Mouse (Mus musculus) embryonic facial prominence, embryonic 14.5 days (tissue): ENCODE measurements around the gene Inf2. TPM values are rescaled to one million over a fixed set of nuclear protein-coding genes. Genes with fewer than 3 reads are reported as not detected.

Experiments used
- ATAC-seq: fragments of 200-750 bp; cut with Nextera tagmentation; 2 replicates; pipeline ENCODE4 v1.8.0; 2017; ENCODE audit warnings: low read depth, moderate number of reproducible peaks, moderate TSS enrichment
- DNase-seq: peaks from one replicate; pipeline ENCODE4 v3.0.0-alpha.2; 2015; ENCODE audit warnings: low spot score
- H3K27ac ChIP-seq: fragments of 300-500 bp; sonication (generic); replicated peaks from 2 replicates; pipeline ENCODE4 v1.5.1; 2014; ENCODE audit warnings: low read depth, mild to moderate bottlenecking, low read length, moderate library complexity
- H3K27me3 ChIP-seq: fragments of 300-500 bp; sonication (generic); replicated peaks from 2 replicates; pipeline ENCODE4 v1.6.1; 2014; ENCODE audit warnings: low read length; ENCODE audit not compliant: control insufficient read depth, insufficient read depth
- H3K36me3 ChIP-seq: fragments of 300-500 bp; sonication (generic); 2 replicates; pipeline ENCODE4 v1.6.1; 2014; ENCODE audit warnings: low read length, mixed read lengths; ENCODE audit not compliant: control insufficient read depth, insufficient read depth
- H3K4me1 ChIP-seq: fragments of 300-500 bp; sonication (generic); 2 replicates; pipeline ENCODE4 v1.6.1; 2014; ENCODE audit warnings: antibody characterized with exemption, low read length; ENCODE audit not compliant: control insufficient read depth, insufficient read depth
- H3K4me2 ChIP-seq: fragments of 300-500 bp; sonication (generic); 2 replicates; pipeline ENCODE4 v1.6.1; 2014; ENCODE audit warnings: low read depth, mild to moderate bottlenecking, low read length, moderate library complexity, mixed read lengths
- H3K4me3 ChIP-seq: fragments of 300-500 bp; sonication (generic); 2 replicates; pipeline ENCODE4 v1.5.1; 2014; ENCODE audit warnings: low read depth, mild to moderate bottlenecking, low read length
- H3K9ac ChIP-seq: fragments of 300-500 bp; sonication (generic); 2 replicates; pipeline ENCODE4 v1.6.1; 2014; ENCODE audit warnings: low read depth, mild to moderate bottlenecking, low read length, moderate library complexity, mixed read lengths
- H3K9me3 ChIP-seq: fragments of 300-500 bp; sonication (generic); 2 replicates; pipeline ENCODE4 v1.6.1; 2016; ENCODE audit warnings: low read length; ENCODE audit not compliant: control insufficient read depth
- WGBS: fragments of 180-500 bp; shearing (Covaris S2); extraction: QIAGEN DNeasy Blood & Tissue Kit; methylation state at CpG from one replicate; pipeline ENCODE4 v1.1.7; 2014; 5-methylcytosine and 5-hydroxymethylcytosine counted together
- polyA plus RNA-seq: library from polyadenylated mRNA; unstranded; fragments of >200 nt; fragmentation: Nextera tagmentation; extraction: Ambion mirVana; gene quantifications from 2 replicates; pipeline ENCODE4 v1.2.1, GENCODE M21; 2014

Gene Inf2
- polyA plus RNA-seq, 1 experiment from 2014 or later: 8.1 TPM

DNA sequence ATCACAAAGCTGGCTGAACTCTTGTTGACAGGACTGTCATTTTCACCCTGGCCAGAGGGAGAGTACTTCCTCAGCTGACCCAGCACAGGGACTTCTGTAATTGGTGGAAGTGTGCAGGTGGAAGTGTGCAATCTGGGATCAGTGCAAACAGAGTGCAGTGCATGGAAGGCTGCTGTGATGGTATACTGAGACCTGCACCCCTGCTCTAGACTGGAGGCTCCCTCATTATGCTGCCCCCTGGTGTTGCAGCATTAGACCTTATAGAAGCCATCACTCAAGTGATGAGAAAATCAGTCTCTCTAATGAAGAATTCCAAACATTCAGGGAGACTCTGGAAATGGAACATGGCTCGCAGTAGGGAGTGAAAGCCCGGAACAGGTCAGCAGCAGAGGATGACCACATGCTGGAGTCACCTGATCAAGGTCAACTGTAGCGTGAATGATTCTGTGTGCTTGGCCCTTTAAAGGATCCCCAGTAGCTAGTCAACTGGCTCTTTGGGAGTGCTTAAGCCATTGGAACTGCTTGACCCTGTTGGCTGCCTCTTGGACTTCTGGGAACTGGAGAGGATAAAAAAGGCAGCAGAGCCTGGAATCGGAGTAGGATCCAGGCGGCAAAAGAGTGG lies 28.3 kb upstream of the Inf2 start:
- ATAC-seq: peak; percentile 56; the same call in 1 of the 2 replicates
- no peak for DNase-seq
- Histone ChIP-seq H3K27me3 (no peaks in the 10 kb centered on the region), H3K4me1 (no peaks in the 10 kb centered on the region), H3K4me3 (no peak overlapping the region), H3K4me2 (no peak overlapping the region), H3K36me3 (no peaks in the 10 kb centered on the region), H3K9me3 (no peaks in the 10 kb centered on the region), H3K27ac (no peak overlapping the region), H3K9ac (no peak overlapping the region)
- WGBS: 43% methylated on average over 3 of the region's 5 CpGs

DNA sequence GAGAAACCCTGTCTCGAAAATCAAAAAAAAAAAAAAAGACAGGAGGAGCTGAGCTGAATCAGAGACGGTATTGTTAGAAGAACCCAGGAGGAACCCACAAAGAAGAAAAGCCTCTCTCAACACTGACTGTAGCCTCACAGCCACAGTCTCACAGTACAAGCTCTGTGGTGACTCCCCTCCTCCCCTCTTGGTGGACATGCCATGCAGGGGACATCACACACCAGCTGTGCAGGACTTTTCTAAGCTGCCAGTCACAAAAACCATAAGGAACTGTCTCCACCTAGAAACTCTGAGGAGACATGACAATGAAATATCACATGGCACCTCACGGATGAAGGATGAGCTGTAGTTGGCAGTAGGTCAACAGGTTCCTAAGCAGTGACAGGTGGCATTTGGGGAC lies 27.4 kb upstream of the Inf2 start:
- no peak for ATAC-seq
- H3K27me3 ChIP-seq: no peaks in the 10 kb centered on the region
- H3K4me1 ChIP-seq: no peaks in the 10 kb centered on the region
- WGBS: 35% methylated on average over 3 of the region's 3 CpGs
- H3K27ac ChIP-seq: no peak overlapping the region
- H3K4me2 ChIP-seq: no peak overlapping the region
- no peaks in the 10 kb centered on the region for H3K36me3 ChIP-seq
- no peak overlapping the region for H3K9ac ChIP-seq
- H3K4me3 ChIP-seq: no peak overlapping the region
- no peaks in the 10 kb centered on the region for H3K9me3 ChIP-seq
- DNase-seq: no peak

DNA sequence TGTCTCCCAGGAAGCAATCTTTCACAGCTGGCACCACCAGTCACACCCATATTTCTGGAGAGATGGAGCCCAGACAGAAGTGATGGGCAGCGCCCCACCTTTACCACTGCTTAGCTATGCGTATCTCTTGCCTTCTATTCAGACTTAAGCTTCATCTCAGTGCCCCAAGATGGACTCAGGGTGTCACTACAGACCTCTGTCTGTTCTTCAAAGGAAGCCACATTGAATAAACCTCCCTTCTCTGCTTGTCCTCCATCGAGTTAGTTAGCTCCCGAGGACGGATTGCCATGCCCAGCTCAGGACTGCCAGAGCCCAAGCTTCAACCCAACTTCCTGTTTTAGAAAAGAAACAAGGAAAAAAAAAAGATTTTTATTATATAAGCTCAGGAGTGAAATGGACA lies 26.1 kb upstream of the Inf2 start:
- WGBS: 83% methylated on average over 5 of the region's 5 CpGs

DNA sequence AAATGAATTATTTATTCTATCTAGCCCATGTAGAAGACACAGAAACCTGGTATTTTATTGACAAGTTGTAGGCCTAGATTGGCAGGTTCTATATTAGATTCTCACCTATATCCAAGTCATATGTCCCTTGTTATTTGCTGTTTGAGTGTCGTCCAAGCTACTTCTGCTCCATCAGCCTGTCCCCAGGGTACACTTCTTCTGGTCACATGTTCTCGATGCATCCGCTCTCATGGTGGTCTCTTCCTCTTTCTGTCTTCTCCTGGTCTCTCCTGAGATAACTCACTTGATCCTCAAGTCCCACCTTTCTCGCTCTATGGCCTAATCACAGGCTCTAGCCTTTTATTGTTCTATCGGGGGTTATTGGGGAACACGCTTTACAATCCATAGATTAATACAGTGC lies 25.6 kb upstream of the Inf2 start:
- Histone ChIP-seq H3K27me3 (no peaks in the 10 kb centered on the region), H3K27ac (no peak overlapping the region), H3K9ac (no peak overlapping the region), H3K4me1 (no peaks in the 10 kb centered on the region), H3K9me3 (no peaks in the 10 kb centered on the region), H3K4me2 (no peak overlapping the region), H3K36me3 (no peaks in the 10 kb centered on the region), H3K4me3 (no peak overlapping the region)
- DNase-seq (no peak), ATAC-seq (no peak)
- WGBS: 85% methylated on average over 6 of the region's 6 CpGs

More for the DNA sequence above, 26.1 kb upstream of the Inf2 start:
- no peak overlapping the region for H3K9ac ChIP-seq
- H3K9me3 ChIP-seq: no peaks in the 10 kb centered on the region
- H3K27me3 ChIP-seq: no peaks in the 10 kb centered on the region
- H3K36me3 ChIP-seq: no peaks in the 10 kb centered on the region
- no peak for ATAC-seq
- no peak overlapping the region for H3K4me3 ChIP-seq
- H3K4me1 ChIP-seq: no peaks in the 10 kb centered on the region
- DNase-seq: no peak
- H3K27ac ChIP-seq: no peak overlapping the region
- H3K4me2 ChIP-seq: no peak overlapping the region

DNA sequence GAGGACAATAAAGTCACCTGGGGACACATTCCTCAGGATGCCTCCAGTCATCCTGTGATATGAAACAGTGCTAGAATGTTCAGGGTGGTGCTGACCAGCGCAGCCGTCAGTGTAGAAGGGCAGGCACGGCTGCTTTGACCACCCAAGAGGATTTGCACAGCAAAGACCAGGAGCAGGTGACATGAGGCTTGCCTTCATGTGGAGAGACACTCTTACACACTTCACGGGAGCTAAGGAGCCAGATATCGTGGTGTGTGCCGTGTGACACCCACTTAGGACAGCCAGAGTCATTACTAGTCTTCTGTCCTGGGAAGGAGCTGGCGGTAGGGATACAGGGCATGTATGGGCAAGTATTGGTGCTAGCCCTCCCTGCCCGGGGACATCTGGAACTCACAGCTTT lies 18.4 kb upstream of the Inf2 start:
- Histone ChIP-seq H3K9ac (no peak overlapping the region), H3K4me3 (no peak overlapping the region), H3K27me3 (no peaks in the 10 kb centered on the region), H3K36me3 (no peaks in the 10 kb centered on the region), H3K9me3 (no peaks in the 10 kb centered on the region; the same call in 1 of the 2 replicates), H3K4me2 (no peak overlapping the region), H3K4me1 (no peaks in the 10 kb centered on the region), H3K27ac (no peak overlapping the region)
- ATAC-seq: no peak
- WGBS: 86% methylated on average over 8 of the region's 8 CpGs
- DNase-seq: no peak

DNA sequence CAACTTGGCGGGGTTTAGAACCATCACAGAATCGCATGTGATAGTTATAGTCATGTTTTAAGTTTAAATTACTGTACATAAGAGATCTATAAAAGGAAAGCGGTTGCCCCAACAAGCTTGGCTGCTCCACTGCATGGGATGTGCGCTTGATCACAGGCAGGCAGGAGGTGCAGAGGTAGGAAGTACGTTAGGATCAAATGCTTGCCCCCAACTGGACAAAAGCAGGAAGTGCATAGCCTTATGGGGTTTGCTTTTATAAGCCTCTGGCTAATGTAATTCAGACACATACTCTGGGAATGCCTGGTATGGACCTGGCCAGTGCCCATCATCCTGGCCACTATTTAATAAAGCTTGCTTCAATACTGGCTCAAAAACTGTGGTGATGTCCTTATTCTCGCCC lies 17.5 kb upstream of the Inf2 start:
- Histone ChIP-seq H3K4me3 (no peak overlapping the region), H3K4me2 (no peak overlapping the region), H3K9ac (no peak overlapping the region), H3K9me3 (no peaks in the 10 kb centered on the region; the same call in 1 of the 2 replicates), H3K27me3 (no peaks in the 10 kb centered on the region), H3K36me3 (no peaks in the 10 kb centered on the region), H3K27ac (no peak overlapping the region), H3K4me1 (peaks cover 2% of the 10 kb centered on the region)
- DNase-seq (no peak), ATAC-seq (no peak)
- WGBS: 66% methylated on average over 6 of the region's 6 CpGs

DNA sequence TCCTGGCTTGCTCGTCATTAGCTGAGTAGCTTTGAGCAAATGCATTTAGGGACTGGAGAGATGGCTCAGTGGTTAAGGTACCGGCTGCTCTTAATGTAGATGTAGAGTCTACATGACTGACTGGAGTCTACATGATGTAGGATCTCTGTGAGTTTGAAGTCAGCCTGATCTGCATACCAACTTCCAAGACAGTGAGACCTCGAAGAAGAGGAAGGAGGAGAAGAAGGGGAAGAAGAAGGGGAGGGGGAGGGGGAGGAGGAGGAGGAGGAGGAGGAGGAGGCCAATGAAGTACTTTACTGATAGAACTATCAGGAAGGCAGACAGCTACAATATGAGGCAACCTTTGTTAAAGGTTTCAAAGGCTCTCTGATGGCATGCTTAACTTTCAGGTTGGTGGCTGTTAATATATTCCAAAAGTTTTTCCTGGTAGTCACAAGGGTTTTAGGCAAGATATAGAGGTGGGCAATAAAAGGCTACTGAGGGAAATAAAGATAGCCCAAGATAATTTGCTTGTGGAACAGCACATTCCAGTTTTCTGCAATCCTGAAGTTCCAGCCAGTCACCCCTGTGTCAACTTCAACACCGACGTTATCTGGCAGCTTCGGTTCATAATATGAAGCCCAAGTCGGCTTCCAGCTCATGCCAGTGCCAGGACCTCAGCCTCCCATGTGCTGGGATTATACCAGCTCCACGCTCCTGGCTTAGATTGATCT lies 13.2 kb upstream of the Inf2 start:
- Histone ChIP-seq H3K27ac (no peak overlapping the region), H3K4me3 (no peak overlapping the region), H3K9me3 (no peaks in the 10 kb centered on the region; the same call in 1 of the 2 replicates), H3K9ac (no peak overlapping the region), H3K4me2 (no peak overlapping the region), H3K4me1 (peaks cover 21% of the 10 kb centered on the region), H3K27me3 (no peaks in the 10 kb centered on the region), H3K36me3 (no peaks in the 10 kb centered on the region)
- no peak for DNase-seq
- ATAC-seq: no peak
- 71% methylated on average over 8 of the region's 8 CpGs for WGBS

DNA sequence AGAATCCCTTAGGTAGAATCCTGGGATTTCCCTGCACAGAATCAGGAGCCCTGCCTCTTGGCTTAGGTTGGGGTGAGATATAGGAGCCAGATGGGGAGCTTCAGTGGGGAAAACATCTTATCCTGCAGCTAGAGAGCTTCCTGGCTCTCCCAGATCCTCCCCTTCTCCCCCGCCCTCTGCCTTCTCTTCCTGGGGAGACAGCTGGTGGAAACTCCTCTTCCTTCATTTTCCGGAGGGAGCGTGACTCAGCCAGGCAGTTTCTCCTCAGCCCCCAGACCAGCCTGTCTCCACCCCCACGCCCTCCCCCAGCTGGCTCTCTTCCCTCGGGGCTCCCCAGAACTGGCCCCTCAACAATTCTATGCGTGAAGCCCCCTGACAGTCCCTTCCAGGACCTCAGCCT lies 12.2 kb upstream of the Inf2 start:
- DNase-seq (peak; percentile 85), ATAC-seq (peak; percentile 73)
- Histone ChIP-seq H3K36me3 (no peaks in the 10 kb centered on the region), H3K27me3 (no peaks in the 10 kb centered on the region), H3K9ac (no peak overlapping the region), H3K9me3 (no peaks in the 10 kb centered on the region; the same call in 1 of the 2 replicates), H3K4me2 (peak overlapping the region; percentile 13; the same call in 1 of the 2 replicates), H3K4me3 (no peak overlapping the region), H3K4me1 (peaks cover 21% of the 10 kb centered on the region), H3K27ac (peak overlapping the region; percentile 74)
- WGBS: 0% methylated on average over 5 of the region's 6 CpGs
